Mouse (Mus musculus) bone marrow macrophage, adult 2 months (primary cell): ENCODE data around the gene Fam193a.

Experiments used
- CTCF ChIP-seq: IDR thresholded peaks from 2 replicates; pipeline ENCODE4 v1.5.1; 2012; ENCODE audit warnings: low read depth, mild to moderate bottlenecking, low read length, moderate library complexity
- POLR2A ChIP-seq: IDR thresholded peaks from 2 replicates; pipeline ENCODE4 v1.6.1; 2012; ENCODE audit warnings: mild to moderate bottlenecking, low read depth, low read length, borderline replicate concordance

- no peak for TF ChIP-seq CTCF
- no peak for TF ChIP-seq POLR2A
Measured at GRCm38 (mm10) chr5:34534776-34535581, 165.2 kb downstream of the Fam193a start.
